Mouse (Mus musculus): Measurements from ENCODE around the gene Mast4. TPM values are rescaled to one million over a fixed set of nuclear protein-coding genes. Genes with fewer than 3 reads are reported as not detected.
A peak's percentile ranks its signal among the peaks of the same experiment; 100 is the strongest.

Mast4 gene
- polyA plus RNA-seq, 1 experiment from 2014 or later = 21.1 TPM

DNA sequence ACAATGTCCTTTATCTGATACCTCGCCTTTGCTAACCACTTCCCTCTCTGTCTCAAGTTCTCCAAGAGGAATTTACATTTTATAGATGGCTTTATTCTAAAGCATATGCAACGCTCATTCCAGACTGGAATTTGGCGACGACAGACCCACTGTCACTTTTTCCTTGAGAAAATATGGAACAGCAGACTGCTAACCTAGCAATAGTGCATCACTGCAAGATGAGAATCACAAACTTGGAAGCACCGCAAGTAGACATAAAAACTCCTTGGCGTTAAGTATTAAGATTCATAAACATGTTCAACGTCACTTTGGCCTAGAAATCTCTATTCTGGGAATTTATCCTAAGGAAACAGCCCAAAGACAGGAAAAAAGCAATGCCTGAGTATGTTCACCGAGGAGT lies 447.5 kb downstream of the Mast4 start:
- no peak for DNase-seq (ENCODE audit: low spot score)
- Histone ChIP-seq H3K27ac (replicated peaks; ENCODE audit: low read depth, low read length) (no peak overlapping the region), H3K9ac (ENCODE audit: low read depth, low read length) (no peak overlapping the region), H3K4me2 (ENCODE audit: low read depth, low read length) (no peak overlapping the region), H3K9me3 (ENCODE audit: control insufficient read depth, low read length) (no peaks in the 10 kb centered on the region), H3K36me3 (ENCODE audit: control insufficient read depth, insufficient read depth, low read length) (no peaks in the 10 kb centered on the region), H3K4me1 (ENCODE audit: control insufficient read depth, insufficient read depth, low read length) (no peaks in the 10 kb centered on the region), H3K4me3 (ENCODE audit: low read depth, low read length) (no peak overlapping the region), H3K27me3 (replicated peaks; ENCODE audit: control insufficient read depth, insufficient read depth, low read length) (no peaks in the 10 kb centered on the region)
- WGBS = 74% methylated on average over 8 of the region's 8 CpGs
- no peak for ATAC-seq (ENCODE audit: low read depth)

DNA sequence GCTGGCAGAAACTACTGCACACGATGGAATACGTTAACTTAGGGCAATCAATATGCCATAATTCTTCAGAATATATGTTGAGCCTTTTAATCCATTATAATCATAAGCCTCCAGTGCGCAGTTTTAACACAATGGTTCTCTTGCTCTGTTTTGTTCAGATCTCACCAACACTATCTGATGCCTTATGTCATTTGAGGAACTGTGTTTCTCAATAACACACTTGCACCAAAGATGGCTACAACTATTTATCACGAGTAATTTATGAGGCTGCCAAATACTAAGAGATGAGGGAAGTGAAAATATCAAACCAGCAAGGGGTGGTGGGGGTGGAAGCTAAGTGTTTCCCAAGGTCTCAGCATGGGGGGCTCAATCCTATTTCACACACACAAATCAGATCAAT lies 448.1 kb downstream of the Mast4 start:
- H3K4me2 ChIP-seq (ENCODE audit: low read depth, low read length) = no peak overlapping the region
- H3K4me3 ChIP-seq (ENCODE audit: low read depth, low read length) = no peak overlapping the region
- WGBS = 88% methylated on average over 4 of the region's 4 CpGs
- H3K36me3 ChIP-seq (ENCODE audit: control insufficient read depth, insufficient read depth, low read length) = no peaks in the 10 kb centered on the region
- no peaks in the 10 kb centered on the region for H3K9me3 ChIP-seq (ENCODE audit: control insufficient read depth, low read length)
- H3K27me3 ChIP-seq (replicated peaks; ENCODE audit: control insufficient read depth, insufficient read depth, low read length) = no peaks in the 10 kb centered on the region
- no peak overlapping the region for H3K9ac ChIP-seq (ENCODE audit: low read depth, low read length)
- no peaks in the 10 kb centered on the region for H3K4me1 ChIP-seq (ENCODE audit: control insufficient read depth, insufficient read depth, low read length)
- DNase-seq (ENCODE audit: low spot score) = no peak
- H3K27ac ChIP-seq (replicated peaks; ENCODE audit: low read depth, low read length) = no peak overlapping the region
- ATAC-seq (ENCODE audit: low read depth) = no peak

DNA sequence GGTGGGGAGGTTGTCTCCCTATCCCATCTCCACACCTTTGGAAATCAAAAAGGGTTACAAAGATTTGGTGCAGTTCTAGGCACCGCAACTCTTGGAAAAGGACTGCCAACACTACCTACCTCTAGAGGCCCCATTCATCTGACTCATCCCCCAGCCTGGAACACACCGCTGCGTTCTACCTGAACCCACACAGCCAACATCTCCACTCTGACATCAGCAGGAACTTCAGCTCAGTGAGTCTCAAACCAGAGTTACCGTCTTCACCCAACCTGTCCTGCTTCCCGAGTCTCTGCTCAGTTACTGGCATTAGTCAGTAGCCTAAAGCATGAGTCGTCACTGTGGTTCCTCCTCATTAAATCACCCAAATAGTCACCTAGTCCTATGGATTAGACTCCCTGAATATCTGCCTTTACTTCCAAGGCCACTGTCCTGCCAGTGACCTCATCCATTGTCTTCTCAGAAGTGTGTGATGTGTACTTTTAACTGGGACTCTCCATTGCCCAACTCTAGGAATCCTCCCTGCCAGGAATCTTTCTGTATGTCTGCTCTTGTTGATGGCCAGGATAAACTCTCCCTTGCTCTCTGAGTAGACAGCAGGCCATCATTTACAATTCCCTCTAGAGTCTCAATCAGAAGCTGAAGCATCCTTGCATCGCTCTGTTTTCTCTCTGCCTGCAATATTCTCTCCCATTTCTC lies 453.8 kb downstream of the Mast4 start:
- H3K4me3 ChIP-seq (ENCODE audit: low read depth, low read length) = no peak overlapping the region
- H3K4me1 ChIP-seq (ENCODE audit: control insufficient read depth, insufficient read depth, low read length) = peaks cover 7% of the 10 kb centered on the region; the same call in 1 of the 2 replicates
- WGBS = 97% methylated on average over 7 of the region's 7 CpGs
- no peaks in the 10 kb centered on the region for H3K36me3 ChIP-seq (ENCODE audit: control insufficient read depth, insufficient read depth, low read length)
- H3K9me3 ChIP-seq (ENCODE audit: control insufficient read depth, low read length) = no peaks in the 10 kb centered on the region
- H3K27me3 ChIP-seq (replicated peaks; ENCODE audit: control insufficient read depth, insufficient read depth, low read length) = no peaks in the 10 kb centered on the region
- ATAC-seq (ENCODE audit: low read depth) (no peak), DNase-seq (ENCODE audit: low spot score) (no peak)
- no peak overlapping the region for H3K4me2 ChIP-seq (ENCODE audit: low read depth, low read length)
- no peak overlapping the region for H3K9ac ChIP-seq (ENCODE audit: low read depth, low read length)
- H3K27ac ChIP-seq (replicated peaks; ENCODE audit: low read depth, low read length) = no peak overlapping the region

DNA sequence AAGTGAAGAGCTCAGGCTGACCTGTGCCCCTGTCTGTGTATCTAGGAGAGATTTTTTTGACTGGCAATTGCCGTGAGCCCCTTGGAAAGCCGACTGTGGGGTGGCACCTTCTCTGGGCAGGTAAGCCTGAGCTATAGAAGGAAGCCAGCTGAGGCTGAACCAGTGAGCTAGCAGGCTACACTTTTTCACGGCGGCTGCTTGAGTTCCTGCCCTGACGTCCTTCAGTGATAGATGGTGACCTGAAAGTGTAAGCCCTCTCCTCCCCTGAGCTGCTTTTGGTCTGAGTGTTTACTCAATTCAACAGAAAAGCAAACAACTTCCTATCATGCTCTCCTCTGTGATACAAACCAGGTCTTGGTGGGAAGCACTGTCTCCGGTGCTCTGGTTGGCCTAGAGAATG lies 455.7 kb downstream of the Mast4 start:
- Histone ChIP-seq H3K9me3 (ENCODE audit: control insufficient read depth, low read length) (no peaks in the 10 kb centered on the region), H3K9ac (ENCODE audit: low read depth, low read length) (no peak overlapping the region), H3K36me3 (ENCODE audit: control insufficient read depth, insufficient read depth, low read length) (no peaks in the 10 kb centered on the region), H3K4me2 (ENCODE audit: low read depth, low read length) (no peak overlapping the region), H3K27ac (replicated peaks; ENCODE audit: low read depth, low read length) (no peak overlapping the region), H3K27me3 (replicated peaks; ENCODE audit: control insufficient read depth, insufficient read depth, low read length) (no peaks in the 10 kb centered on the region), H3K4me1 (ENCODE audit: control insufficient read depth, insufficient read depth, low read length) (peaks cover 16% of the 10 kb centered on the region; the same call in 1 of the 2 replicates), H3K4me3 (ENCODE audit: low read depth, low read length) (no peak overlapping the region)
- 80% methylated on average over 6 of the region's 6 CpGs for WGBS
- ATAC-seq (ENCODE audit: low read depth) (no peak), DNase-seq (ENCODE audit: low spot score) (no peak)

DNA sequence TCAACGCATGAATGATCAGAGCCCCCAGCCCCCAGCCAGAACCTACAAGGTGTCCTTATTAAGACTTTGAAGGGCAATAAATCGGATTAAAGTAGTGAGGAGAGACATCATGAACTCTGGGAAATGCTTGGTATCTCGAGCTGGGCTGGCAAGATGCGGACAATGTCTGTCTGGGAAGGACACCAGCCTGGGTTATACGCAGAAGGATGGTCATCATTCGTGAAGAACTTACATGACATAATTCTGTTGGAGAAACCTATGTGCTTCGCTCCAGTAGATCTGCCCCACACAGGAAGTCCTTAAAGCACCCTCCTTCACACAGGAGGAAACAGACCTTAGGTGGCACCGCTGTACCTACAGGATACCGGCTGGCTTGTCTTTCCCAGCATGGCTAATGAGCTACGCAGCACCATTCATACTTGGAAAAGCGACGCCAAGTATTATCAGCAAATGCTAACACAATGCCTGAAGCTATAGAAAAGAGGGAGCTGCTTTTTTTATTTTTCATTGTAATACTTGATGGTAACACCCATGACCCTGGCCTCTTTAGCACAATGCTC lies 456.5 kb downstream of the Mast4 start:
- no peak overlapping the region for H3K27ac ChIP-seq (replicated peaks; ENCODE audit: low read depth, low read length)

DNA sequence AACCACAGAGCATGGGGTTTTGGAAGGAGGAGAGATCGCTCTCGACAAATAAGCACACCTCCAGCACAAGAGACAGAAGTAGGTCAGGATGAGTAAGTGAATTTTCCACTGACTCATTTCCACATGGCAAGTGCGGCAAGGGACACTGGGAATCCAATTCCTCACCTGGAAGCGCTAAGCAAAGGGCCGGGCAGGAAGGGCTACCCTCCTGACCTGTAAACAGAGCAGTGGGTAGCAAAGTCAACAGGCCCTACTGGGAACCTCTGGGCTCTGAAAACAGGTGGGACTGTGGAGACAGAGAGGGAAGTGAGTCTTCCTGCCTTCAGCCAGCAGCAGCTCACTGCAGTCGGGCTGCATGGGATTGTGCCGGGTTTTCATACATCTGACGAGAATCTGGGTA lies 457.1 kb downstream of the Mast4 start:
- ATAC-seq (ENCODE audit: low read depth) (no peak), DNase-seq (ENCODE audit: low spot score) (no peak)
- Histone ChIP-seq H3K27ac (replicated peaks; ENCODE audit: low read depth, low read length) (no peak overlapping the region), H3K9me3 (ENCODE audit: control insufficient read depth, low read length) (no peaks in the 10 kb centered on the region), H3K4me1 (ENCODE audit: control insufficient read depth, insufficient read depth, low read length) (peaks cover 19% of the 10 kb centered on the region; the same call in 1 of the 2 replicates), H3K36me3 (ENCODE audit: control insufficient read depth, insufficient read depth, low read length) (no peaks in the 10 kb centered on the region), H3K4me2 (ENCODE audit: low read depth, low read length) (no peak overlapping the region), H3K27me3 (replicated peaks; ENCODE audit: control insufficient read depth, insufficient read depth, low read length) (no peaks in the 10 kb centered on the region), H3K4me3 (ENCODE audit: low read depth, low read length) (no peak overlapping the region), H3K9ac (ENCODE audit: low read depth, low read length) (no peak overlapping the region)
- WGBS = 78% methylated on average over 8 of the region's 8 CpGs

More for the DNA sequence above, 456.5 kb downstream of the Mast4 start:
- WGBS = 87% methylated on average over 12 of the region's 12 CpGs
- Histone ChIP-seq H3K36me3 (ENCODE audit: control insufficient read depth, insufficient read depth, low read length) (no peaks in the 10 kb centered on the region), H3K9ac (ENCODE audit: low read depth, low read length) (no peak overlapping the region), H3K27me3 (replicated peaks; ENCODE audit: control insufficient read depth, insufficient read depth, low read length) (no peaks in the 10 kb centered on the region), H3K9me3 (ENCODE audit: control insufficient read depth, low read length) (no peaks in the 10 kb centered on the region), H3K4me1 (ENCODE audit: control insufficient read depth, insufficient read depth, low read length) (peaks cover 19% of the 10 kb centered on the region; the same call in 1 of the 2 replicates), H3K4me3 (ENCODE audit: low read depth, low read length) (no peak overlapping the region), H3K4me2 (ENCODE audit: low read depth, low read length) (no peak overlapping the region)
- no peak for ATAC-seq (ENCODE audit: low read depth)
- DNase-seq (ENCODE audit: low spot score) = no peak

DNA sequence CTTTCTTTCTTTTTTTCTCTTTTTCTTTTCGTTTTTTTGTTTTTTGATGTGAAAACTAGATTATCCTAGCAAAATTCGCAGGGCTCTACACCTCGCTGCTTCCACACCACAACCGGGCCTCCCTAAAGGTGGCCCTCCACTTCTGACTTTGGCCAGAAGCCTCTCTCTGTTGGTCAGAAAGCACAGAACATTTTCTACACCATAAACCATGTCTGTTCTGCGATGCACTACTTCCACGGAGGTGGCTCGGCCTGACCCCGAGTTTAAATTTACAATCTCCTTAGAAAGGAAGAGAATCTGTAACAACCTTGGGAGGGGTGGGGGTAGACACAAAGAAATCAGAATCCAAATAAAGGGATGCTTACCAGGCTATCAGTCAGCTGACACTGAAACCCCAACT lies 458.8 kb downstream of the Mast4 start:
- 74% methylated on average over 8 of the region's 8 CpGs for WGBS
- H3K9ac ChIP-seq (ENCODE audit: low read depth, low read length) = no peak overlapping the region
- DNase-seq (ENCODE audit: low spot score) (no peak), ATAC-seq (ENCODE audit: low read depth) (no peak)
- H3K4me2 ChIP-seq (ENCODE audit: low read depth, low read length) = no peak overlapping the region
- no peaks in the 10 kb centered on the region for H3K36me3 ChIP-seq (ENCODE audit: control insufficient read depth, insufficient read depth, low read length)
- no peaks in the 10 kb centered on the region for H3K27me3 ChIP-seq (replicated peaks; ENCODE audit: control insufficient read depth, insufficient read depth, low read length)
- H3K4me3 ChIP-seq (ENCODE audit: low read depth, low read length) = no peak overlapping the region
- H3K9me3 ChIP-seq (ENCODE audit: control insufficient read depth, low read length) = no peaks in the 10 kb centered on the region
- peaks cover 19% of the 10 kb centered on the region; the same call in 1 of the 2 replicates for H3K4me1 ChIP-seq (ENCODE audit: control insufficient read depth, insufficient read depth, low read length)
- H3K27ac ChIP-seq (replicated peaks; ENCODE audit: low read depth, low read length) = no peak overlapping the region

DNA sequence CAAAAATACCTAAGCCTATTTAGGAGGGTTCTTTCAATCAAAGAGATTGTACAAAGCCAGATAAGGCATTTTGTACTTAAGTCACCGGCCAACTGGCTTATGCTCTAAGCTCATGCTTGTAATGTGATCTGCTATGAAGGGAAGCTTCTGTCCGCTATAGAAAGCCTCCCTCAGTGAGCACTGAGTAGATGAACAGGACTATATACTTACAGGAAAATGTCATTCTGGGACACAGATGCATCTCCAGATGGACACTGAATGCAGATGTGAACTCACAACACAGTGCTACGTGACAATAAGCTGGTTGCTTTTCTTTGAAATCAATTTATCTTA lies 459.2 kb downstream of the Mast4 start:
- DNase-seq (ENCODE audit: low spot score) (peak; percentile 71), ATAC-seq (ENCODE audit: low read depth) (peak; percentile 66)
- WGBS = 45% methylated on average over 3 of the region's 3 CpGs
- no peak overlapping the region for H3K4me3 ChIP-seq (ENCODE audit: low read depth, low read length)
- no peaks in the 10 kb centered on the region for H3K36me3 ChIP-seq (ENCODE audit: control insufficient read depth, insufficient read depth, low read length)
- no peak overlapping the region for H3K27ac ChIP-seq (replicated peaks; ENCODE audit: low read depth, low read length)
- H3K9me3 ChIP-seq (ENCODE audit: control insufficient read depth, low read length) = no peaks in the 10 kb centered on the region
- H3K9ac ChIP-seq (ENCODE audit: low read depth, low read length) = no peak overlapping the region
- peaks cover 19% of the 10 kb centered on the region; the same call in 1 of the 2 replicates for H3K4me1 ChIP-seq (ENCODE audit: control insufficient read depth, insufficient read depth, low read length)
- H3K27me3 ChIP-seq (replicated peaks; ENCODE audit: control insufficient read depth, insufficient read depth, low read length) = no peaks in the 10 kb centered on the region
- H3K4me2 ChIP-seq (ENCODE audit: low read depth, low read length) = no peak overlapping the region
